23 mouse cellular contexts compared by ENCODE assay signal in the genomic region with DNA sequence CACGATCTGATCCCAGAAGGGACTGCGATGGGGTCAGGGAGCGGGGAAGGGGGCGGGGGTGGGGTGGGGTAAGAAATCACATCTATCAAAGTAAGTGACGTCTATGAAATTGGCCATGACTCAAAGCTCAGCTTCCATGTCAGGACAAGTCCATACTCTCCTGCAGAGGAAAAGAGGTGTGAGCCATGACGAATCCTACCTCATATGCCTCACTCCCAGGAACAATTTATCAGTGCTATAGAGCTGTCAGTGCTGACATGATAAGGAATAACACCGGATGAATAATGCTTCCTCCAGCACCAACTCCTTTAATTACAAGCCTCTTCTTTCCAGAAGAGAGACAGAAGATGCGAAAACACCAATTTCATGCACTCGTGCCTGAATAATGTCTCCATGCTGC.
DNase-seq lines count a peak whose midpoint lies in the region; ATAC-seq and TF ChIP-seq lines count a peak whose summit lies in the region.
"Had no signal": no experiment of that assay in that cellular context is flagged by ENCODE, and none has a peak within 500 bp of the region (broad histone marks: within the 10 kb centered on the region; RNA-seq: fewer than 3 reads in every experiment).

No protein-coding gene starts in this region.

- H3K9me3 ChIP-seq in limb, embryonic 14.5 days (ENCODE audit: control insufficient read depth, low read length) = no peaks in the 10 kb centered on the region
- no peaks in the 10 kb centered on the region for H3K9me3 ChIP-seq in limb, embryonic 10.5 days (replicated peaks)
- H3K9me3 ChIP-seq in hindbrain, embryonic 16.5 days (ENCODE audit: control insufficient read depth, low read length) = 0 out of 2 replicates have a peak, but pooled peaks cover 3% of the 10 kb centered on the region
- H3K9me3 ChIP-seq: embryonic facial prominence, embryonic 12.5 days; kidney, embryonic 15.5 days; midbrain, embryonic 10.5 days had no signal

- H3K9ac ChIP-seq in limb, embryonic 14.5 days (ENCODE audit: low read depth, low read length, severe bottlenecking) = no peak overlapping the region
- H3K9ac ChIP-seq in hindbrain, embryonic 16.5 days (ENCODE audit: low read depth, low read length) = no peak overlapping the region
- H3K9ac ChIP-seq: embryonic facial prominence, embryonic 12.5 days; heart, embryonic 12.5 days; kidney, embryonic 15.5 days had no signal

- 68% methylated on average over 9 of the region's 9 CpGs for WGBS in limb, embryonic 14.5 days
- WGBS in limb, embryonic 10.5 days = 76% methylated on average over 9 of the region's 9 CpGs
- 49% methylated on average over 9 of the region's 9 CpGs for WGBS in hindbrain, embryonic 16.5 days

- H3K4me1 ChIP-seq in limb, embryonic 14.5 days (ENCODE audit: control insufficient read depth, insufficient read depth, low read length) = no peaks in the 10 kb centered on the region
- H3K4me1 ChIP-seq in limb, embryonic 10.5 days = no peaks in the 10 kb centered on the region
- H3K4me1 ChIP-seq in hindbrain, embryonic 16.5 days (ENCODE audit: control insufficient read depth, insufficient read depth, low read depth, low read length) = peaks cover 3% of the 10 kb centered on the region; the same call in 1 of the 2 replicates
- H3K4me1 ChIP-seq: embryonic facial prominence, embryonic 12.5 days; kidney, embryonic 15.5 days; midbrain, embryonic 10.5 days had no signal

- no peak for TF ChIP-seq POLR2A in limb, embryonic 14.5 days (IDR thresholded peaks at IDR 0.05; ENCODE audit: borderline replicate concordance, extremely low read depth, insufficient read depth, insufficient read length)

- no peak overlapping the region for H3K27ac ChIP-seq in limb, embryonic 14.5 days (replicated peaks; ENCODE audit: low read depth, low read length)
- no peak overlapping the region for H3K27ac ChIP-seq in limb, embryonic 10.5 days
- H3K27ac ChIP-seq in hindbrain, embryonic 16.5 days (ENCODE audit: low read depth, low read length) = no peak overlapping the region
- H3K27ac ChIP-seq: embryonic facial prominence, embryonic 12.5 days; kidney, embryonic 15.5 days; macrophage; midbrain, embryonic 10.5 days had no signal

- no peak overlapping the region for H3K4me2 ChIP-seq in limb, embryonic 14.5 days (replicated peaks; ENCODE audit: low read depth, low read length, severe bottlenecking)
- H3K4me2 ChIP-seq in hindbrain, embryonic 16.5 days (ENCODE audit: low read length) = no peak overlapping the region
- H3K4me2 ChIP-seq: embryonic facial prominence, embryonic 12.5 days; heart, embryonic 12.5 days; kidney, embryonic 15.5 days had no signal

- H3K27me3 ChIP-seq in limb, embryonic 14.5 days (ENCODE audit: control insufficient read depth, insufficient read depth, low read length) = no peaks in the 10 kb centered on the region
- no peaks in the 10 kb centered on the region for H3K27me3 ChIP-seq in limb, embryonic 10.5 days (ENCODE audit: low read depth, poor library complexity, severe bottlenecking)
- H3K27me3 ChIP-seq in hindbrain, embryonic 16.5 days (replicated peaks; ENCODE audit: control insufficient read depth, insufficient read depth, low read length) = no peaks in the 10 kb centered on the region; the same call in 1 of the 2 replicates
- H3K27me3 ChIP-seq: embryonic facial prominence, embryonic 12.5 days; heart, embryonic 12.5 days had no signal

- peak; percentile 3 for DNase-seq in limb, embryonic 14.5 days (ENCODE audit: low spot score)
- no peak for DNase-seq in limb, embryonic 10.5 days (ENCODE audit: low spot score)
- peak; percentile 17 for DNase-seq in embryo, embryonic 10.5 days (ENCODE audit: low spot score)
- no peak for DNase-seq in gastrocnemius, adult 8-10 months (ENCODE audit: low spot score in 2 of 2)
- no peak for DNase-seq in kidney, postnatal 4 days
- DNase-seq in cerebellum, postnatal 10 days = no peak
- DNase-seq: adrenal gland, adult 2 months; B cell, adult 2 months; cerebellum, adult 2 months; gastrocnemius, postnatal 10 days; heart, adult 18-20 months; heart, postnatal 14 days; kidney, adult 11 months; left cerebral cortex, postnatal 4 days; thymus, postnatal 14 days had no signal

- H3K4me3 ChIP-seq in limb, embryonic 14.5 days (replicated peaks; ENCODE audit: low read length) = no peak overlapping the region
- H3K4me3 ChIP-seq in limb, embryonic 10.5 days = no peak overlapping the region
- H3K4me3 ChIP-seq in hindbrain, embryonic 16.5 days (ENCODE audit: low read length) = no peak overlapping the region
- H3K4me3 ChIP-seq: embryonic facial prominence, embryonic 12.5 days; heart, embryonic 12.5 days; kidney, embryonic 15.5 days; midbrain, embryonic 10.5 days had no signal

- H3K36me3 ChIP-seq in limb, embryonic 14.5 days (ENCODE audit: control insufficient read depth, insufficient read depth, low read length) = no peaks in the 10 kb centered on the region
- H3K36me3 ChIP-seq in limb, embryonic 10.5 days = no peaks in the 10 kb centered on the region
- H3K36me3 ChIP-seq in hindbrain, embryonic 16.5 days (ENCODE audit: control insufficient read depth, insufficient read depth, low read length) = no peaks in the 10 kb centered on the region
- H3K36me3 ChIP-seq: embryonic facial prominence, embryonic 12.5 days; heart, embryonic 12.5 days; kidney, embryonic 15.5 days; midbrain, embryonic 10.5 days had no signal

- ATAC-seq in limb, embryonic 14.5 days (ENCODE audit: low FRiP score, low read depth) = no peak
- peak; percentile 60 for ATAC-seq in hindbrain, embryonic 16.5 days
- ATAC-seq: forebrain, embryonic 14.5 days; lung, postnatal 0 days had no signal

Comparison
In these comparisons a context has a peak if more than half of its experiments do, and no peak if none do; other contexts are left out.
1. DNase-seq: peak in limb, embryonic 14.5 days (single experiment) and embryo, embryonic 10.5 days (single experiment); none in limb, embryonic 10.5 days (single experiment), gastrocnemius, adult 8-10 months (0 of 2), kidney, postnatal 4 days (0 of 2) and cerebellum, postnatal 10 days (0 of 2).